9 mouse cellular contexts compared by ENCODE assay signal in genomic region chr14:79773425-79774391, GRCm38 (mm10). TPM values are rescaled to one million over a fixed set of nuclear protein-coding genes. Genes with fewer than 3 reads are reported as not detected.
DNase-seq lines count a peak whose midpoint lies in the region; ATAC-seq and TF ChIP-seq lines count a peak whose summit lies in the region.
"Had no signal": no experiment of that assay in that cellular context is flagged by ENCODE, and none has a peak within 500 bp of the region (broad histone marks: within the 10 kb centered on the region; RNA-seq: fewer than 3 reads in every experiment).

No protein-coding gene starts in this region.

- peaks cover 3% of the 10 kb centered on the region; the same call in 1 of the 2 replicates for H3K4me1 ChIP-seq in cerebellum, adult 2 months (ENCODE audit: control insufficient read depth, insufficient read depth, low read length)
- H3K4me1 ChIP-seq in limb, embryonic 11.5 days (ENCODE audit: control insufficient read depth, insufficient read depth, low read length), result peaks cover 10% of the 10 kb centered on the region; the same call in 1 of the 2 replicates
- peaks cover 18% of the 10 kb centered on the region; the same call in 1 of the 2 replicates for H3K4me1 ChIP-seq in stomach, embryonic 14.5 days (ENCODE audit: control insufficient read depth, insufficient read depth, low read length)

- H3K36me3 ChIP-seq in limb, embryonic 11.5 days (ENCODE audit: control insufficient read depth, insufficient read depth, low read length), result no peaks in the 10 kb centered on the region
- H3K36me3 ChIP-seq in stomach, embryonic 14.5 days (ENCODE audit: control insufficient read depth, insufficient read depth, low read length), result no peaks in the 10 kb centered on the region

- no peak overlapping the region for H3K9ac ChIP-seq in limb, embryonic 11.5 days (ENCODE audit: low read length)
- no peak overlapping the region for H3K9ac ChIP-seq in stomach, embryonic 14.5 days (replicated peaks; ENCODE audit: low read depth, low read length)

- no peak for ATAC-seq in cerebellum, adult (ENCODE audit: insufficient number of reproducible peaks, low FRiP score, low TSS enrichment)
- ATAC-seq in limb, embryonic 11.5 days (ENCODE audit: insufficient number of reproducible peaks, low FRiP score, low TSS enrichment, low read depth), result no peak
- ATAC-seq in stomach, embryonic 14.5 days (ENCODE audit: insufficient number of reproducible peaks, insufficient read depth, low FRiP score, low read depth), result no peak
- no peak for ATAC-seq in inflammation-experienced regulatory T-cells, adult 6 months

- H3K4me2 ChIP-seq in limb, embryonic 11.5 days (ENCODE audit: low read depth, severe bottlenecking), result peak overlapping the region; percentile 69
- peak overlapping the region; percentile 68 for H3K4me2 ChIP-seq in stomach, embryonic 14.5 days (replicated peaks; ENCODE audit: low read depth, low read length)

- H3K4me3 ChIP-seq in cerebellum, adult 2 months (replicated peaks; ENCODE audit: insufficient read depth, low read depth, low read length), result peak overlapping the region; percentile 52
- H3K4me3 ChIP-seq in limb, embryonic 11.5 days (ENCODE audit: low read depth, low read length), result peak overlapping the region; percentile 37
- H3K4me3 ChIP-seq in stomach, embryonic 14.5 days (ENCODE audit: low read depth, low read length), result peak overlapping the region; percentile 32

- DNase-seq in cerebellum, adult 2 months, result peak; percentile 29 to 40
- peak; percentile 67 for DNase-seq in right cerebral cortex, postnatal 10 days (ENCODE audit: low spot score in 2 of 2)
- DNase-seq in right cerebral cortex, postnatal 36 days (ENCODE audit: low spot score in 2 of 2), result no peak
- peak; percentile 49 for DNase-seq in limb, embryonic 11.5 days (ENCODE audit: low spot score)
- DNase-seq in thymus, postnatal 4 days, result no peak

- no peaks in the 10 kb centered on the region for H3K9me3 ChIP-seq in limb, embryonic 11.5 days (ENCODE audit: control insufficient read depth, low read length)
- no peaks in the 10 kb centered on the region for H3K9me3 ChIP-seq in stomach, embryonic 14.5 days (ENCODE audit: control insufficient read depth, low read depth, low read length)

- no peak overlapping the region for H3K27ac ChIP-seq in cerebellum, adult 2 months (ENCODE audit: insufficient read depth, low read length)
- H3K27ac ChIP-seq in limb, embryonic 11.5 days (replicated peaks; ENCODE audit: low read depth, low read length), result no peak overlapping the region
- H3K27ac ChIP-seq in stomach, embryonic 14.5 days (ENCODE audit: low read length), result no peak overlapping the region

- TF ChIP-seq POLR2A in cerebellum, adult 2 months (IDR thresholded peaks at IDR 0.05; ENCODE audit: borderline replicate concordance, insufficient read depth, low read length), result no peak

- WGBS in cerebellum, adult 2 months, result 4% methylated on average over 44 of the region's 44 CpGs
- WGBS in limb, embryonic 11.5 days, result under 1% methylated on average over 44 of the region's 44 CpGs
- 1% methylated on average over 44 of the region's 44 CpGs for WGBS in stomach, embryonic 14.5 days

- no peak for TF ChIP-seq CTCF in cerebellum, adult 2 months (IDR thresholded peaks at IDR 0.05; ENCODE audit: borderline replicate concordance, insufficient read depth, low read depth, low read length)

- peaks cover 7% of the 10 kb centered on the region; the same call in 1 of the 2 replicates for H3K27me3 ChIP-seq in cerebellum, adult 2 months (ENCODE audit: control insufficient read depth, insufficient read depth, low read length)
- H3K27me3 ChIP-seq in limb, embryonic 11.5 days (ENCODE audit: control insufficient read depth, insufficient read depth, low read length), result peaks cover 62% of the 10 kb centered on the region
- peaks cover 51% of the 10 kb centered on the region for H3K27me3 ChIP-seq in stomach, embryonic 14.5 days (ENCODE audit: control insufficient read depth, insufficient read depth, low read length)

RNA-seq across cellular contexts. Expression of gene Pcdh8, which starts 2.6 kb away (rescaled TPM):
- 5.2 and 5.6 TPM in 2 replicates for polyA plus RNA-seq in cerebellum, adult 2 months (2012; rRNA removed)
- 3.5 and 4.6 TPM in 2 replicates for polyA plus RNA-seq in limb, embryonic 11.5 days (2014; fragmentation: Nextera tagmentation; extraction: Ambion mirVana)
- polyA plus RNA-seq in stomach, embryonic 14.5 days (2014; fragmentation: Nextera tagmentation; extraction: Ambion mirVana), result 0.98 and 1.5 TPM in 2 replicates
- not detected for polyA plus RNA-seq in inflammation-experienced regulatory T-cells, adult 6 months (2017; shearing (Covaris generic))
- polyA plus RNA-seq: liver, embryonic 16.5 days had no signal

Comparison
In these comparisons a context has a peak if more than half of its experiments do, and no peak if none do; other contexts are left out.
1. DNase-seq: peak in cerebellum, adult 2 months (2 of 2), right cerebral cortex, postnatal 10 days (2 of 2) and limb, embryonic 11.5 days (single experiment); none in right cerebral cortex, postnatal 36 days (0 of 2) and thymus, postnatal 4 days (single experiment).
2. Peak in every context shown above with its lines, with median percentiles within 50 percentile points of each other: H3K4me3 ChIP-seq.